Mouse (Mus musculus) frontal cortex, adult (tissue): Measurements from ENCODE around the gene Gdf7.

Source experiments
- ATAC-seq: cut with Nextera tagmentation; 2 replicates; pipeline ENCODE4 v1.9.2; 2017; ENCODE audit warnings: mild to moderate bottlenecking, moderate library complexity, mixed read lengths; ENCODE audit not compliant: low TSS enrichment

The Gdf7 gene

DNA sequence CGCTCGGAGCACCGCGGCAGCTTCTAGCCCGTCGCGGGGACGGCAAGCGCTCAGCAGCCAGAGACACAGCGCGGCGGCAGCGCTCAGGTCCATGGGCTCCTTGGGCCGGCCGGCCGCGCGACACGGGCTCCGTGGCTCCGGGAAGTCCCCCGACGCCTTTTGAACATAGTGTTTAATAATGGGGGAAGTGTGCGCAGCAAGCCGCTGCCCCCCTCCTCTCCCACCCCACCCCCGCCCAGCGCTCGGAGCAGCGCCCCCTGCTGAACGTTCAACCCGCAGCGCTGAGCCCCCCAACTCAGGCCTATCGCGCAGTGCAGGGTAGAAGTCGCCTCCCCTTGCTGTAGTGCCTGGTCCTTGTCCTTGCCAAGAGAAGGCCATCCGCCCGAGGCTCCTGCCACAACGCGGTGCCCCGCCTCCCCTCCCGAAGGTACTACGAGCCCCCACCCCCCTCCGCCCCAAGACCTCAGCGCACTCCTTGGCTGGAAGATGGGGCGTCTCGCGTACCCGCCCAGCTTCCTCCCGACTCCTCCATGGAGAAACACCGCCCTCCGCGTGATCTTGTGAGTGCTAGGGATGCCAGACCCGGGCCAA lies at the start of gene Gdf7:
TSS of gene Gdf7 (minus strand) at position 114 of the 591 bp plus-strand sequence.
- ATAC-seq: peak; percentile 27; the same call in 1 of the 2 replicates

DNA sequence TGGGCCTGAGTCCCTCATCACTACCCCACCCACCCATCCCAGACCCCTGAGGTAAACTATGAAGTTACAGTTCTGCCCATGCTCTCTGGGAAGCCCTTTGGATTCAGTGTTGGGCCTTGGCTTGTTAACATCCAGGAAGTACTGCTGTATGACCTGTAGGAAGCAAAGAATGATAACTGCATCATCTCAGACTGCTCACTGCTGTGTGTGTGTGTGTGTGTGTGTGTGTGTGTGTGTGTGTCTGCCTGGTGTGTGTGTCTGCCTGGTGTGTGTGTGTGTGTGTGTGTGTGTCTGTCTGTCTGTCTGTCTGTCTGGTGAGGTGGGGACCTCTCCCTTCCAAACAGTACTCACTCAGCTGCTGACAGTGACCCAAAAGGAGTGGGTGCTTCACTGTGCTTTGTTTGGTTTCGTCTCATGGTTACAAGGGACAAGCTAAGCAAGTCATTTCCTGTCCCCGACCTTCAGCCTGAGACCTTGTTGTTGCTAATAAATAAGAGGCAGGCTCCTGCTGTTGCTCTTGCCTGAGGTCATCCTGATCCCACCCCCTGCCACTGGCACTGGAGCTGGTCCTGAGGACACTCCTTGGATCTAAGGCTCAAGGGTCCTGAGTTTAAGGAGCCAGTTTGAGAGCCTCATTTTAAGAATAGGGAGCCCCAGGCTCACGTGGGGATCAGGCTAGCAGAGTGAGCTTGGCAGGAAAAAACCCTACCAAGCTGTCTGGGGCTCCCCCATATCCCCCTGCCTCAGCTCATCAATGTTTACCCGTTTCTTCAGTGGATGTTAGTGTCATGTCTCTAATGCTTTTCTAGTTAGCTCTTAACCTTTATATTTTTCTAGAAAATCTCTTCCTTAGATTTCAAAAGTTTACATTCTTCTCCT lies 49.5 kb upstream of the Gdf7 start:
- ATAC-seq: no peak

- ATAC-seq: 0 out of 2 replicates have a peak, but pooled peaks have one; percentile 10
Measured at GRCm38 (mm10) chr12:8348733-8349513, 47.2 kb upstream of the Gdf7 start.

DNA sequence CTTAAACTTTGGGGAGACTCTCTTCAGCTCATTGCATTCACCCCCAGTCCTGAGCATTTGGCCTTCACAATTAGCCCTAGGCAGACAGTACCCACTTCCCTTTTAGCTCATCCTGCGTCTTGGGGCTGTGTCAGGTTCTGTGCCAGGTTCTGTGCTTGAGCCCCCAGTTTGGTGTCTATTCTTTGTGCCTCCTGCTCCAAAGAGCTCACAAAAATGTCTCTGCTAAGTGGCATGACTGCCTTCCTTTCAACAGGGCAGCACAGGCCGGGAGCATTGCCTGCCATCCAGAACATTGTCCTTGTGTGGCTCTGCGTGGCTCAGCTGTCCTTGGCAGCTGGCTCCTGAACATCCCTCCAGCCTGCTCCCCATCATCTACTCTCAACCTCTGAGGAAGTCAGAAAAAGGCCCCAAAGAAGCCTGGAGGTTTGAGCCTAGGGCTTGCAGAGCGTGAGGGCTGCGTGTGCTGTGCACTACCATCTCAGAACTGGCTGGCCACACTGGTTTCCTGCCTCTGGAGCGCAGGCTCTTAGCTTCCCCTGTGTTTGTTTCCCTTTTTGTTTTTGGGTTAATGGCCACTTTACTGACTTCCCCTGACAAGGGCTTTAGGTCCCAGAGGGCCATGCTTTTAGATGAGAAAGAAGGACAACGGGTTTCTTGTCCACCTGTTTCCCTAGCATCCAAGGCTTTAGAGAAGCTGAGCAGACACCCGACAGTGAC lies 46.1 kb upstream of the Gdf7 start:
- no peak for ATAC-seq

DNA sequence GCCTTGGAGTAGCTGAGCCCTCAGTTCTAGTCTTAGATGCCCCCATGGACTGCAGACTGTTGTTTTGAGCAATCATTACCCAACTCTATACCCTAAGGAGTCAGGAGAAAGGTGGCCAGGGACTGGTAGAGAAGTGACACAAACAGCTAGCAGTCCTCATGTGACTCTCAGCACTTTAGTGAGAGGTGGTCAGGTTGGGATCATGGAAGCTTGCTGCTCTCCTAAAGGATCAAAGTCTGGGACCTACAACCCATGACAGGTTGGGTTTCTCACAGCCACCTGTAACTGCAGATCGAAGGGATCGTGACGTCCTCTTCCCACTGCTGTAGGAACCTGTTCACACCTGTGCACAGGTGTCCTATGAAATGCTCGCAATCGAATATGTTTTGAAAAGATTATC lies 43.8 kb upstream of the Gdf7 start:
- no peak for ATAC-seq

GRCm38 (mm10) chr12:8344897-8345296 lies 43.1 kb upstream of the Gdf7 start:
- ATAC-seq: peak; percentile 76

- ATAC-seq: no peak
Measured at GRCm38 (mm10) chr12:8343381-8343780, 41.6 kb upstream of the Gdf7 start.

DNA sequence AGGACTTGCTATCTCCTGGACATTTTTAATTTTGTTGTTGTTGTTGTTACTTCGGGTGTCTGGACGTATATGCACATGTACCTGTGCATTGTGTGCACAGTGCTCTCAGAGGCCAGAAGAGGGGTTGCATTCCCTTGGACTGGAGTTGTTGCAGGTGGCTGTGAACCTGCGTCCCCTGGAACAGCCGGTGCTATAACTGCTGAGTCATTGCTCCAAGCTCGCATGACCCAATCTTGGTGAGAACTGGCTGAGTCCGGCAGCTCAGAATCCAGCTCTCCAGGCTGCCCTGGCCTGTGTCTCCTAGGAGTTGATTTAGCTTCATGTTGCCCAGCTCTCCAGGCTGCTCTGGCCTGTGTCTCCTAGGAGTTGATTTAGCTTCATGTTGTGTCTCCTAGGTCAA lies 39.3 kb upstream of the Gdf7 start:
- ATAC-seq: no peak

- peak; percentile 28; the same call in 1 of the 2 replicates for ATAC-seq
Measured at GRCm38 (mm10) chr12:8339591-8340319, 38.0 kb upstream of the Gdf7 start.

- no peak for ATAC-seq
Measured at GRCm38 (mm10) chr12:8338918-8339317, 37.2 kb upstream of the Gdf7 start.

GRCm38 (mm10) chr12:8338491-8338890 lies 36.7 kb upstream of the Gdf7 start:
- no peak for ATAC-seq

GRCm38 (mm10) chr12:8337286-8338060 lies 35.7 kb upstream of the Gdf7 start:
- peak; percentile 29 for ATAC-seq

- ATAC-seq: no peak
Measured at GRCm38 (mm10) chr12:8336601-8337285, 35.0 kb upstream of the Gdf7 start.

GRCm38 (mm10) chr12:8335503-8335902 lies 33.7 kb upstream of the Gdf7 start:
- no peak for ATAC-seq

GRCm38 (mm10) chr12:8334261-8334660 lies 32.5 kb upstream of the Gdf7 start:
- no peak for ATAC-seq

GRCm38 (mm10) chr12:8333617-8334016 lies 31.9 kb upstream of the Gdf7 start:
- no peak for ATAC-seq

- ATAC-seq: peak; percentile 11
Measured at GRCm38 (mm10) chr12:8332174-8332542, 30.4 kb upstream of the Gdf7 start.

- peak; percentile 33 for ATAC-seq
Measured at GRCm38 (mm10) chr12:8331489-8332173, 29.9 kb upstream of the Gdf7 start.

DNA sequence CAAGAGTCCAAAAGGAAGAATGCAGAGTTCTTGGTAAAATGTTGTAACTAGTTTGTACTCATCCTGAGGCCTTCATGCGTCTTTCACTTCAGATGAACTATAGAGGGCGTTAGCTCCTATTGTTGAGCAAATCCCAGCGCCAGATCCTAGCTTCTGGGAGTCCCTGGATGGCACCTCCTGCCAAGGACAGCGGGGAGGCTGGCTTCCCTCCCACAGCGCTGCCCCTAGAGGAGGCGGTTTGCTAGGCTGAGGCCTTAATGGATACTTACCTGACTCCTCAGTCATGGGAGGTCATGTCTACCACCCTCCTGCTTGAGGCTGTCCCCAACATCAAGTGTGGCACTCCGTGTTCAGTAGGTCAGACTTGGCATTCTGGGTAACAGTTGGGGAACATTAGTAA lies 27.5 kb upstream of the Gdf7 start:
- ATAC-seq: no peak
